Mouse (Mus musculus): ENCODE data around the gene Dazap1. TPM values are rescaled to one million over a fixed set of nuclear protein-coding genes. Genes with fewer than 3 reads are reported as not detected.

The Dazap1 gene
- polyA plus RNA-seq, 1 experiment from 2014 or later: 60.8 TPM

DNA sequence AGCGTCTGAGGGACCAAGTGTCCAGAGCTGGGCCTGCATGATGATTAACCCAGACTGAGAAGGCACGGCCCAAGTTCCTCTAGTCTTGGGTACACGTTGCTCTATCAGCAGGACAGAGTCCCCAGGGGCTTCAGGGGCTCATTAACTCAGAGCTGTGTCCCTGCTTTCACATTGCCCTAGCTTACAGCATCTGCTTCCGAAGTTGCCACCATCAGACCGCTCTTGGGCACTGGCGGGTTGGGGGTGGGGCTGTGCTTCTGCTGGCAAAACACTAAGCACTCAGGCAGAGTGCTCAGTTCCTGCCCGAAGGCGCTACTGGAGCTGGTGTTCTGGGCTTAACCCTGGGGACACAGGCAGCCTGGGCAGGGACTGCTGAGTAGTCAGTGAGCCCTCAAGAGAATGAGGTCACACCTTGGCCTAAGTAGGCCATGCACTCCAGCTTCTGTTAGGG is 20.7 kb downstream of the Dazap1 start:
- no peaks in the 10 kb centered on the region for H3K9me3 ChIP-seq
- no peak overlapping the region for H3K27ac ChIP-seq
- no peak; the same call in 1 of the 2 replicates for ATAC-seq (replicated peaks)
- H3K4me2 ChIP-seq: no peak overlapping the region
- WGBS: 62% methylated on average over 8 of the region's 8 CpGs
- peaks cover 40% of the 10 kb centered on the region for H3K36me3 ChIP-seq (replicated peaks)
- H3K27me3 ChIP-seq (replicated peaks): no peaks in the 10 kb centered on the region
- H3K4me3 ChIP-seq: no peak overlapping the region
- no peak overlapping the region for H3K9ac ChIP-seq
- H3K4me1 ChIP-seq: no peaks in the 10 kb centered on the region

DNA sequence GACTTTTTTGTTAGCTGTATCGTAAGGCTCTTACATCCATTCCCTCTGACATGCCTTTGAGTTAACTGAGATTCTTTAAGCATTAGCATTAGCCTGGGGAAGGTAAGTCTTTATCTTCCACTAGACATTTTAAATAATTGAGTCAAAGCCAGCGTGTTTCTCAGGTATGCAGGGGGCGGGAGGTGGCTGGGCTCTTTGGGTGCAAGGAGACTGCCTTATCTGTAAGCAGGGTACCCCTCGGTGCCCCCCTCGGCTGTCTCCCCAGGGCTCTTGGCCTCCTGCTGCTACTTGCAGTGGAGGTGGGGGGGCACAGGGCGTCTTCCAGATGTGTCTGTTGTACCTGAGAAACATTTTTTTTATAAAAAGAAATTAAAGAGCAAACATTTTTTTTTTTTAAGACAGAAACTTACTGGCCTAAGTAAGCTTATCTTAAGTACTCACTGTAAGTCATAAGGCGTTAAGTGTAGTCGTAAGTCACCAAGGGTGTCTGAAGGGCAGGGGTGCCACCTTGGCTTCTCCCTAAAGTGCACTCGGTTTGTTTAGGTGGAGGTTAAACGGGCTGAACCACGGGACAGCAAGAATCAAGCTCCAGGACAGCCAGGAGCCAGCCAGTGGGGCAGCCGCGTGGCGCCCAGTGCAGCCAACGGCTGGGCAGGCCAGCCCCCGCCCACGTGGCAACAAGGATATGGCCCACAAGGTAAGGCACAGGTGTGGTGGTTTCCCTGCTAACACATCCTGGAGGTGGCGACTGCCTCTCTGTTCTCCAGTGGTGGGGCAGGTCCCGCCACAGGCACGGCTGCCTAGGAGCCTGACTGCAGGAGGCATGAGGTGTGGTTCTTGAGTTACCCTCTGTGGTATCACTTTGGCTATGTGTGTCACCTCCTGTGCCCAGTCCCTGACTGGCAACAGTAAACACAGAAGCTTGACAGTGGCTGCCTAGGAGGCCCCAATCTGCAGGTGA is 21.5 kb downstream of the Dazap1 start:
- H3K4me2 ChIP-seq: no peak overlapping the region
- no peak for ATAC-seq (replicated peaks)
- H3K36me3 ChIP-seq (replicated peaks): peaks cover 33% of the 10 kb centered on the region
- H3K9ac ChIP-seq: no peak overlapping the region
- no peak overlapping the region for H3K27ac ChIP-seq
- H3K4me3 ChIP-seq: no peak overlapping the region
- H3K9me3 ChIP-seq: no peaks in the 10 kb centered on the region
- H3K27me3 ChIP-seq (replicated peaks): no peaks in the 10 kb centered on the region
- 91% methylated on average over 20 of the region's 20 CpGs for WGBS
- H3K4me1 ChIP-seq: no peaks in the 10 kb centered on the region

DNA sequence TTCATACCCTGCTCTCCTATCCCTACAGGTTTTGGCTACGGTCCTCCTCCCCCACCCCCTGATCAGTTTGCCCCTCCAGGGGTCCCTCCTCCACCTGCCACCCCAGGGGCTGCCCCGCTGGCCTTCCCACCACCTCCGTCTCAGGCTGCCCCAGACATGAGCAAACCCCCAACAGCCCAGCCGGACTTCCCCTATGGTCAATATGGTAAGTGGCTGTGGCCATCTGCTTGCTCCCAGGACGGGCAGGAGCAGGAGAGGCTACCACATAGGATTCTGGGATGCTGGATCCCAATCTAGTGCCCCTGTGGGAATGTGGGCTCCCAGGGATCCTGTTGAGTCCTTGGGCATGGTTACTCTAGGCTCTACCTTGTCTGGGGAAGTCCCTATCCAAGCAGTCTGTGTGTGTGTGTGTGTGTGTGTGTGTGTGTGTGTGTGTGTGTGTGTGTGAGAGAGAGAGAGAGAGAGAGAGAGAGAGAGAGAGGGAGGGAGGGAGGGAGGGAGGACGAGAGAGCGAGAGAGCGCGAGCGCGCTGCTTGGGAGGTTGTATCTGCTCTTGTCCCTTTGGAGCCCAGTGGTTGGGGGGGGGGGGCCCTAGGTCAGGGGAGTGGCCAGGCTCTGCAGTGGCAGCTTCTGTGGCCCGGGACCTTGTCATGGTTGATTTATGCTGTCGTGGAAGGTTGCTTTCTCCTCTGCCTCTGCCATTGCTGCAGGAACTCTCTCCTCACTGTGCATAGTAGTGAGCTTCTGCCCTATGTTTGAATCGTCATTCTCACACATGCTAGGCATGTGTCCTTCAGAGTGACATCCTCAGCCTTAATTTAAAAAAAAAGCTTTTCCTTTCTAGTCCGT is 24.2 kb downstream of the Dazap1 start:
- no peak for ATAC-seq (replicated peaks)

DNA sequence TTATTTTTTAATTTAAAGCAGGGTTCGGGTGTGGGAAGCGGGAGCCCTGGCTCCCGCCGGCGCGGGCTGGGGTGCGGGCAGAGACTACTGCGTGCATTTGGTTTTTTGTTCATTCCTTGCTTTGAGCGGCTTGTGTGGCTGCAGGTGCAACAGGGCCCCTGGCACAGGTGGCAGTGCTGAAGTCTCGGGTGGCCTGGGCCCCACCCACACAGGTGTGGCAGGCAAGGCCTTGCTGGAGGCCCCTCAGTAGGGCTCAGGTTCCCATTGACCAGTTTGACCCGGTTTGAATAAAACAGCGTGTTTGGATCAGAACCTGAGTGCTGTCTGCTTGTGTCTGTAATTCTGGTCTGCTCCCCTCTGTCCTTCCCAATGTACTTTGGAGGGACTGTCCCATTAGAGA is 26.8 kb downstream of the Dazap1 start:
- H3K36me3 ChIP-seq (replicated peaks): peaks cover 23% of the 10 kb centered on the region
- H3K4me3 ChIP-seq: no peak overlapping the region
- ATAC-seq (replicated peaks): no peak
- H3K9me3 ChIP-seq: no peaks in the 10 kb centered on the region
- 94% methylated on average over 12 of the region's 12 CpGs for WGBS
- no peak overlapping the region for H3K4me2 ChIP-seq
- no peaks in the 10 kb centered on the region for H3K27me3 ChIP-seq (replicated peaks)
- no peak overlapping the region for H3K27ac ChIP-seq
- peaks cover 8% of the 10 kb centered on the region for H3K4me1 ChIP-seq
- H3K9ac ChIP-seq: no peak overlapping the region

More for the DNA sequence above, 24.2 kb downstream of the Dazap1 start:
- Histone ChIP-seq H3K4me3 (no peak overlapping the region), H3K9ac (no peak overlapping the region), H3K4me1 (no peaks in the 10 kb centered on the region), H3K9me3 (no peaks in the 10 kb centered on the region), H3K4me2 (no peak overlapping the region), H3K36me3 (replicated peaks) (peaks cover 27% of the 10 kb centered on the region), H3K27ac (no peak overlapping the region), H3K27me3 (replicated peaks) (no peaks in the 10 kb centered on the region)
- WGBS: 83% methylated on average over 14 of the region's 15 CpGs

DNA sequence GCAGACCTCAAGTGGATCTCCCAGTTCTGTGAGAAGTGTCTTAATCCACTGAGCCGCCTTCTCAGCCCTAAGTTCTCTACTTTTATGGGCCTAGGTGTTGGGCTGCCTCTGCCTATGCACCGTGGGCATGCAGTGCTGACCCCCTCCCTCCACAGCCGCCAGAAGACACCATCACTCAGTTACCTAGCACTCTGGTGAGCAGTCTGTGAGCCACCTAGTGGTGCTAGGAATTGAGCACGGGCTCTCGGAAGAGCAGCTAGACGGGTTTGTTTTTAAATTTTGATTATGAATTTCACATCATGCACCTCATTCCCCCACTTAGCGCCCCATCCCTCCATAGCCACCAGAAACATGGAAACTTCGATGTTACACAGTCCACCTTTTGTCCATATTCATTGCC is 27.4 kb downstream of the Dazap1 start:
- Histone ChIP-seq H3K4me2 (no peak overlapping the region), H3K36me3 (replicated peaks) (peaks cover 20% of the 10 kb centered on the region), H3K27me3 (replicated peaks) (no peaks in the 10 kb centered on the region), H3K9ac (no peak overlapping the region), H3K27ac (no peak overlapping the region), H3K4me3 (no peak overlapping the region), H3K4me1 (peaks cover 13% of the 10 kb centered on the region), H3K9me3 (no peaks in the 10 kb centered on the region)
- no peak for ATAC-seq (replicated peaks)
- 72% methylated on average over 8 of the region's 8 CpGs for WGBS

DNA sequence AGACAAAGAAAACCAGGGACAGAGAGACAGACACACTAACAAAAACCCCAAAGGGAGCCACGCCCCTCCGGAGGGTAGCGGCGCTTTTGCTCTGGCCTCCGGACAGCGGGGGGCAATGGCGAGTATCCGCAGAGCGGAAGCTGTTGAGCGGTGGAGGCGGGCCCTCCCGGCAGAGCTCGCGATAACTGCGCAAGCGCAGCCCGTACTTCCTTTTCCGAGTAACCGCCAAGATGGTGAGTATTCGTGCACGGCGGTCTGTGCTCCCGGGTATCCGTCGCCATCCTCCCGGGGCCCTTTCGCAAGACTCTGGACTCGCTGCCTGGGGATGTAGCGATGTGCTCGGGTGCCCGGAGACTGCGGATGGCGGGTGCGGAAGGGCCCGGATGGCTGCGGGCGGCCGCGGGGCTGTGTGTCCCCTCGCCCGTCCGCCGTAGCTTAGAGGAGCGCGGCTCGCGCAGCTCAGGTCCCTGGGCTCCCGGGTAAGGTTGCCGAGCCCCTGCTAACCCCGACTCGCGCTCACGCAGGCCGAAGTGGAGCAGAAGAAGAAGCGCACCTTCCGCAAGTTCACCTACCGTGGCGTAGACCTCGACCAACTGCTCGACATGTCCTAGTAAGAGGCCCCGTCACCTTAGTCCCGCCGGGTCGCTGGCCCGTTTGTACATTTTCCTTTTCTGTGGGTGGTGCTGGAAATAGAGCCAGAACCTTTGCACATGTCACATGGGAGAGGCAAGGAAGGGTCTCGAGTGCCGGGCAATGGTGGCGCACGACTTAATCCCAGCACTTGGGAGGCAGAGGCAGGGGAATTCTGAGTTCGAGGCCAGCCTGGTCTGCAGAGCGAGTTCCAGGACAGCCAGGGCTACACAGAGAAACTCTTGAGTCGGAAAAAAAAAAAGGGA is 31.2 kb downstream of the Dazap1 start, which contains the start of gene Rps15:
Rps15 (plus strand) TSS at position 203 of the 896 bp plus-strand sequence.
- peak within 1 kb of the TSS; percentile 97 for H3K9ac ChIP-seq
- H3K9me3 ChIP-seq: no peaks in the 10 kb centered on the region
- peak; percentile 74 for ATAC-seq (replicated peaks)
- H3K4me1 ChIP-seq: peaks cover 50% of the 10 kb centered on the region
- H3K27ac ChIP-seq: peak within 1 kb of the TSS; percentile 91
- H3K27me3 ChIP-seq (replicated peaks): no peaks in the 10 kb centered on the region
- peak within 1 kb of the TSS; percentile 92 for H3K4me2 ChIP-seq
- WGBS: 0% methylated on average over 72 of the region's 72 CpGs
- H3K4me3 ChIP-seq: peak within 1 kb of the TSS; percentile 92
- peaks cover 24% of the 10 kb centered on the region for H3K36me3 ChIP-seq (replicated peaks)

DNA sequence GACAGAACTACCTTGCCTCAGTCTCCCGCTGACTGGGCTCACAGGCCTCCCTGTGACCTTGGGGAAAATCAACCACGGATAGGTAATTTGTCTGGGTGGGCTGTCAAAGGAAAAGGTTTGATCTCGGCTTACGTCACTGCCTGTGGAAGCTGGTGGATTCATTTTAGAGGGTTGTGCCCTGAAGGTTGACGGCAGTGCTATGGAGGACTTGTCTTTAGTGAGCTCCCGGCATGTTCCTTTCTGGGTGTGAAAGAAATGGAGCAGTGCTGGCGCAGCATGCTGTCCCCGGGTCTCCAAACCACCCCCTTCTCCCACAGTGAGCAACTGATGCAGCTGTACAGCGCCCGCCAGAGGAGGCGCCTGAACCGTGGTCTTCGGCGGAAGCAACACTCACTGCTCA is 32.0 kb downstream of the Dazap1 start:
- ATAC-seq (replicated peaks): no peak
- H3K9me3 ChIP-seq: no peaks in the 10 kb centered on the region
- H3K36me3 ChIP-seq (replicated peaks): peaks cover 21% of the 10 kb centered on the region
- peak overlapping the region; percentile 91 for H3K27ac ChIP-seq
- peaks cover 58% of the 10 kb centered on the region for H3K4me1 ChIP-seq
- WGBS: 27% methylated on average over 14 of the region's 14 CpGs
- no peaks in the 10 kb centered on the region for H3K27me3 ChIP-seq (replicated peaks)
- peak overlapping the region; percentile 97 for H3K9ac ChIP-seq
- H3K4me2 ChIP-seq: peak overlapping the region; percentile 92
- H3K4me3 ChIP-seq: peak overlapping the region; percentile 92

DNA sequence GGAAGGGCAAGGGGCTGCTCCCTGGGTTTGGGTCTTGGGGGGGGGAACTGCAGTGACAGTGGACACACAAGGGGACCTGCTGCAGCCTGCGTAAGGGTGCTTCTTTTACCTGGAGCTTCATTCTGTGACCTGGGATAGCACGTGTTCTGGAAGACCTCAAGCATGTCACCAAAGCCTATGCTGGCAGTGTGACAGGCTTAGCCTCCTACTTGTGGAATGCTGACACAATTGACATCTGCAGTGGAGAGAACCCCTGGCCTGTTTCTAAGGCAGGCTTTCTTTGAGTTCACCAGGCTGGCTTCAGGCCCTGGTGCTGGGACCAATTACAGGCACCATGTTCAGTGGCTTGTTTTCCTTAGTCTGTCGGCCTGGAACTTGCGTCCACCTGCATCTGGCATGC is 33.0 kb downstream of the Dazap1 start:
- Histone ChIP-seq H3K4me2 (peak overlapping the region; percentile 92; the same call in 1 of the 2 replicates), H3K9ac (no peak overlapping the region), H3K4me1 (peaks cover 63% of the 10 kb centered on the region), H3K36me3 (replicated peaks) (peaks cover 14% of the 10 kb centered on the region), H3K27ac (peak overlapping the region; percentile 98; the same call in 1 of the 2 replicates), H3K4me3 (peak overlapping the region; percentile 3; the same call in 1 of the 2 replicates), H3K9me3 (no peaks in the 10 kb centered on the region), H3K27me3 (replicated peaks) (no peaks in the 10 kb centered on the region)
- WGBS: 75% methylated on average over 4 of the region's 4 CpGs
- no peak for ATAC-seq (replicated peaks)

DNA sequence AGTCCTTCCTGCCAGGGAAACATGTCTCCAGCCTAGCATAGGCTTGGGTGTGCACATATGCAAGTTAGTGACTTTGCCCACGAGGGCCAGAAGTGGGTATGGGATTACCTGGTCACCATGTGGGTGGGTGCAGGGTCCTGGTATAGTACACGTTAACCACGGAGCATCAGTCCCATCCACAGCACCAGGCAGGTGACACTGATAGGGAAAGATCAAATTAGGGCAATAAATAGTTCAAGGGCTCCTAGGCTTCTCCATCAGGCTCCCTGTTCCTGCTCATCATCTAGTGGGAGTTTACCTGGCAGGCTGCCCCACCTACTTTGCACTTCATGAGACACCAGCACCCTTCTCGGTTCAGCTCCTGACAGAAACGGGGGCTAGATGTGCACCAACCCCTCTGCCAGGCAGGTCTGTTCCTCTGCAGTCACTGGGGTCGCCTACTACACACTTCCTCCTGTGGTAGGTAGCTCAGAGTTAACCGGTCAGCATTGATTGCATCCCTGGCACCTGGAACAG is 33.6 kb downstream of the Dazap1 start:
- peak overlapping the region; percentile 92; the same call in 1 of the 2 replicates for H3K9ac ChIP-seq
- ATAC-seq (replicated peaks): no peak
- H3K9me3 ChIP-seq: no peaks in the 10 kb centered on the region
- H3K27ac ChIP-seq: peak overlapping the region; percentile 98
- H3K4me1 ChIP-seq: peaks cover 63% of the 10 kb centered on the region
- H3K4me3 ChIP-seq: 0 out of 2 replicates have a peak overlapping the region, but pooled peaks have one; percentile 3
- no peaks in the 10 kb centered on the region for H3K27me3 ChIP-seq (replicated peaks)
- WGBS: 49% methylated on average over 7 of the region's 7 CpGs
- H3K4me2 ChIP-seq: peak overlapping the region; percentile 98; the same call in 1 of the 2 replicates
- H3K36me3 ChIP-seq (replicated peaks): peaks cover 14% of the 10 kb centered on the region

DNA sequence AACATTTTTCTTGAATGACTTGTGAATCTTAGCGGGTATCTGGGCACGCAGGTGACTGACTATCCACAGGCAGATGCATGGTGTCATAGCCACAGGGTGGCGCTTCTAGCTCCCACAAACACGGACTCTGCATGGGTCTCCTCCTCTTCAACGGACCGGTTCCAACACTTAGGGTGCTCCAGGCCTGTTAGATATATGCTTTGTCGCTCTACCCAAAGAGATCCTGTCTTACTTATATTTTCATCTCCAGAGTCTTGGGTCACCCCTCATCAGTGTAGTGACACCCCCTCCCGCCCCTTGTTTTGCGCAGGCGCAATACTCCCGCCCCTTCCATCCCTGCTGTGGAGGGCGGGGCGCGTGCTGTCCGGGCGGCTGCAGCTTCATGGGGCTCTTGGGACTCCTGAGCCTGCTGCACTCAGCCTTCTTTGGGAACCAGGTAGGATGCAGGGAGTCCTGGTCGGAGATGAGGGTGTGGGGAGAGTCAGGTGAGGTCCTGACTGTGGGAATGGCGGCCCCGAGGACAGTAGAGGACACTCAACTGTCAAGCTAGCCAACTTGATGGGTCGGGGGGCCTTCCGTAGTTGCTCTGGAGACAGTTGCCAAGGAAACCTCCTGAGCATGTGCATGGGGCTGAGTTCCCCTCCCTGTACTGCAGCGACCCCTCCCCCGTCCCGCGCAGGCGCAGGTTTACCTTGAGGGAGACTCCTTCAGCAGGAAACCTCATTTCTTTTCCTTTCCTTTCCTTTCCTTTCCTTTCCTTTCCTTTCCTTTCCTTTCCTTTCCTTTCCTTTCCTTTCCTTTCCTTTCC is 34.5 kb downstream of the Dazap1 start, which contains the start of gene Apc2:
Apc2 (plus strand) TSS at position 360 of the 808 bp plus-strand sequence.
- WGBS: 0% methylated on average over 26 of the region's 26 CpGs
- H3K27me3 ChIP-seq (replicated peaks): no peaks in the 10 kb centered on the region
- peak within 1 kb of the TSS; percentile 98 for H3K27ac ChIP-seq
- no peaks in the 10 kb centered on the region for H3K9me3 ChIP-seq
- H3K9ac ChIP-seq: peak within 1 kb of the TSS; percentile 92
- H3K4me3 ChIP-seq: peak within 1 kb of the TSS; percentile 47
- peak within 1 kb of the TSS; percentile 98 for H3K4me2 ChIP-seq
- peak; percentile 70 for ATAC-seq (replicated peaks)
- peaks cover 14% of the 10 kb centered on the region for H3K36me3 ChIP-seq (replicated peaks)
- H3K4me1 ChIP-seq: peaks cover 63% of the 10 kb centered on the region
